Mouse (Mus musculus) B cell, adult 2 months (primary cell): ENCODE data around the gene Agtr1b.

Source experiments
- DNase-seq, 2 experiments: peaks; one replicate each; pipeline ENCODE4 v3.0.0; 2022

Agtr1b gene

DNA sequence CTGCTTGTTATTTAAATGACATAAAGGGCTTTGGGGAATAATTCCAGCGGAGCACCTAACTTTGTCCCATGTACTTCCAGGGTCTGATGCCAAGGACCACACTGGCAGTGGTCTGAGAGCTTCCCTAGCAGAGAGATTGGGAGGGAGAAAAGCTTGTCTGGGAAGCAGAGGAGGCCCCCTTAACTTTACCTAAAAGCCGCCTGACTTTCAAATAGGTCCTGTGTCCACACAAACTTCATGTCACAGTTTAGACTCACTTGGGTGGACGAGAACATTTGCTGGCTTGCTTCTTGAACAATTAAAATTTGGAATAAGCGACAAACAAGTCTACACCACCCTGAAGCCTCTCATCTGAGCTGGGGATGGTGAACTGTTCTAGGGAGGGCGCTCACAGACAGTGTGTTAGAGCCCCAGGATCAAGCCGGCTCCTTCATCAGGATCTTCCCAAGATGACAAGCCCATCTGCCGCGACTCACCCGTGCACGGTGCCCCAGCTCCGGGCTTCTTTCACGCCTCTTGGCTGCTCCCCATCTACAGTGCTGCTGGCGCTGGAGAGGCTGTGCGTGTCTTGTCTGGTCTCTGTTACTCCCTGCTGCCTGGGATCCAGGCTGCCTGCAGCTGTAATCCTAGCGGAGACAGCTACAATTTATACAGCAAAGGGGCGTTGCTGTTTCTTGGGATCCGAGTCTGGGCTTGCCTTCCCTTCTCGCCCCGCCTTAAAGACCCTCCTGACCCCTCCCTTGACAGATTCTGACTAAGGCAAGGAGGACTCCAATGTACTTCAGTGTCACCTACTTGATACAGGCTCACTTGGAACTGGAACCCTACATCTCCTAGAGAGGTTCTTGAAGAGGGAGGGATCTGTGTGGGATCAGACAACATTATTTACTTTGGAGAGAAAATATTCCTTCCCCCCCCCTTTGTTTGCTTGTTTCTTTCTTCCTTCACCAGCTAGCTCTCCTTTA lies at the start of gene Agtr1b:
TSS of gene Agtr1b (minus strand) at position 620 of the 965 bp plus-strand sequence.
- no peak for DNase-seq

DNA sequence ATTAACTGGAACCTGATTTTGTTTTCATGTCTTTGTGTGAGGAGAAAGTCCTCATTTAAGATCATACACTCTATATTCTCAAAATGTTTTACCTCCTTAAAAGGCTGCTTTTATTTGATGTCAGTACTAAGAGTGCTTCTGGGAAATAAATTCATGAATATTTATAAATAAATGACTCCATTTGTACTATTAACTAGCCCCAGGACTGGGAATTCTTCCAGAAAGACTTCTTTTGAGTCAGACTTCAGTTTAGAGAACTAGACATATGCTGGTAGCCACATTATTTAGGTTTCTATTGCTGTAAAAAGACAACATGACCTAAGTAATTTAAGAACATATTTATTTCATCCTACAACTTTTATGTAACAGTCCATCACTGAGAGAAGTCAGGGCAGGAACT lies 13.4 kb downstream of the Agtr1b start:
- no peak for DNase-seq

DNA sequence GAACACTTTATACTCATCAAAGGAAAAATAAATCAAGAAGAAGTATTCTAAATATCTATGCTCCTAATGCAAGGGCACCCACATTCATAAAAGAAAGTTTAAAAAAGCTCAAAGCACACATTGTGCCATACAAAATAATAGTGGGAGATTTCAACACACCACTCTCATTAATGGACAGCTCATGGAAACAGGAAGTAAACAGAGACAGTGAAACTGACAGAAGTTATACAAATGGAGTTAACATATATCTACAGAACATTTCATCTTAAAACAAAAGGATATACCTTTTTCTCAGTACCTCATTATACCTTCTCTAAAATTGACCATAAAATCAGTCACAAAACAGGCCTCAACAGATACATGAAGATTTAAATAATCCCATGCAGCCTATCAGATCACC lies 18.8 kb downstream of the Agtr1b start:
- no peak for DNase-seq

DNA sequence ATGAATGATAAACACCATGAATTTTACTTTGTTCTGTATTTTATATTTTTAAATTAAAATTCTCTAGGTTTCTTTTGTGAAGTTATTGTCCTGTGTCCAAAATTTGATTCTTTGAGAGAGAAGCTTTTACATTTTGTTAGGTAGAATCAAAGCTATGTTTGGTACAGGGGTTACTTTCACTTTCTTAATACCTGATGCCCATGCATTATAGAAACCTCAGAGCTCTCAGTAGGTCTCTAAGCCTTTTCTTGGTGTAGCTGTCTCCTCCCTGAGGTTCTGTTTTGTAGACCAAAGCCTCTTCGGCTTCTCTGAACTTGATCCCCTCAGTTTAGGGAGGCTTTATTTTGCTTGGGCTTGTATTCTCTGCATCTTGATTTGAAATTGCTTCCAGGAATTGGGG lies 26.6 kb downstream of the Agtr1b start:
- no peak for DNase-seq

DNA sequence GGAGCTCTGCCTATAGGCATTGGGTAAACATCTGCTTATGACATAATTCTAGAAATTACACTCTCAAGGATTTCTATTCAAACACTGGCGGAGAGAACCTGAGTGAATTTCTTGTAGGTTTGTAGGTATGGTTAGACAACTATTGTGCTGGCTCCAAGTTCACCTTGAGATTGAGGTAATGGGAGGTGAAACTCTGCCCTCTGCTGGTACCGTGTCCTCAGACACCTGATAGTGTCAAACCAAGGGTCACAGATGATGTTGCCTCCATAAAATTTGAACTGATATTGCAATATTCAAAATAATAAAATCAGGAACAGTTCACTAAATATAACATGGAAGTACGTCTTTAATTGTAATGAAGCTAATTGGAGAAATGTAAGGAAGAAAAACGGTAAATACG lies 32.3 kb downstream of the Agtr1b start:
- DNase-seq = no peak

DNA sequence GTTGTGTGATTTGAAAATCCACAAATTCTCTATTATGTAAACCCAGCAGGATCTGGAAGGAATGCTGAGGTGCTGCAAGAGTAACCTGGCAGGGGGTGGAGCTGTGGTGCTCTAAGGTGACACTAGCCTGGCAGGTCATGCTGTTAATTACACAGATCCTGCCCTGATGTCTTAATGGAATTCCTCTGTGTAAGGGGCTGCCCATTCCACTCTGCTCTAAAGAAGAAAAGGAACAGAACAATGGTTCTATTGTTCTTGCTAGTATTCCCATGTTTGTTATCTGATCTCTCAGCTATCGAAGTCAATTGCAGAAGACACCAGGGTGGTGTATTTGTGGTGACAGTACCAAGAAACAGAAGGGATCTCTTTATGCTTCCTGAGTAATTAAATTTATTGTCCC lies 49.7 kb downstream of the Agtr1b start:
- DNase-seq = no peak

DNA sequence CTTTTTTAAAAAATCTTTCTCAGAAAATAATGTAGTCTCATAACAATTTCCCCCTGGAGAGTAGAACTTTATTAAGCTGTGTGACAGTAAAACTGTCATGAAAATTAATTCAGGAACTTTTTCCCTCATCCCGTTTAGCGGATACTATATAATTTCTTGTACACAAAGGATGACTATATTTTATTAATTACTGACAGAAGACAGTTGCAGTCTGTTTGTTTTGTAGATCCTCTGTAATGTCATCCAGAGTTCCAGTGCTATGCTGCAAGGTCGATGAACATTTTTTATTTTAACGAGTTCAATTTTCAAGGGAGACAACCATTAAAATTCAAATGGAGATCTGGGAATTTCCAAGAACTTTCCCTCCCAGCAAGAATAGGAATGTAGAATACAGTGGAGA lies 57.8 kb downstream of the Agtr1b start:
- DNase-seq = no peak

DNA sequence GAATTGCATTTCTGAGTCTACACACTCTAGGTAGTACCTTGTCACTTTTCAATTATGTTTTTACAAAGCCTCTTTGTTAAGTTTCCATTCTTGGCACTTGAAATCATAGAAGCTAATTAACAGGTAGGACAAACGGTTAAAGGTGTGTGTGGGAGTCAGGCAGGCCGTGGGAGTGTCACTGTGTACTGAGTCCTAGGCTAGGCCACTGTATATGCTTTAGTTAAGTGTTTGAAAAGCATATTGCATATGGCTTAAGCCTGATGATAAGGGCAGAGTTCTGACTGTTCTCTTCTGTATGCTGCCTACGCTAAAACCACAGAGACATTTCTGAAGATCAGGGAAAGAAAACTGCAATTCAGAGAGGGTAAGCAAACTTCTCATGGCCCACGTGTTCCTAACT lies 59.7 kb downstream of the Agtr1b start:
- no peak for DNase-seq

DNA sequence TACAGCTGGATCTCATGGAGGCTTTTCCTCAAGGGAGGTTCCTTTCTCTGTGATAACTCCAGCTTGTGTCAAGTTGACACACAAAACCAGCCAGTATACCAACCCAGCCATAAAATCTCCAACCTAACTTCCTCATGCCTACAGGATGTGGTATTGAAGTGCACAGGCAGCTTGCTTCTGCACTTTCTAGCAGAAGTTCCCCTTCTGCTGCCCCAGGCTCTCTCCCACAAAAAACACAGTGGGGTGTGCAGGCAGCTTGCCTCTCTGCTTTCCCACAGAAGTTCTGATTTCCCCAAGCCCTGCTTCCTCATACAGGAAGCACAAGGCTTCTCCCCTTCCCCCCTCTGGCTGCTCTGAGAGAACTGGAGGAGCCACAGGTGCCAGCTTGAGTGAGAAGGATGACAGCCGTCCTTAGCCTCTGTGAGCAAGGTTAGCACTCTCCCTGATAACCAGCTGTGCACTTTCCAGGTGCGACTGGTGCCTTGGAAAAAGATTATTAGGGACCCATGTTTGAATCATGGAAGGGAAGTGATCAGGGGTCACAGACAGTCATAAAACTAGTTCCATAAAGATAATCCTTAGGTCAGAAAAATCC lies 62.1 kb downstream of the Agtr1b start:
- DNase-seq = no peak

DNA sequence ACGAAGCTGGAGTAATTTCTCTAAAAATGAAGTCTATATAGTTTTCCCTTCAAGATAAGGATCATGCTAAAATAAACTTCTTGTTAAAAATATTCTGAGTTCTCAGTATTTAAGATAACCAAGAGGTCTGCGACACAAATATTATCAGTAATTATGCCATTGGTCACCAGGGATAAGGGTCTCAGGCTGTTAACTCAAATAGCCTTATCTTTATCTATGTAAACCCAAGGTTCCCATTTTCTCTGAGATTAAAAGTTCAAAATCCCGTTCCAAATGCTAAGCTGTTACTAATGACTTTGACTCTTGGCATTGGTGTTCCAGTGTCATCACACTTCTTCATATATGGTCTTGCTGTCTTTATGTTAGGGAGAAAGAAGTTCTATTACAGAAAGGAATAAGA lies 71.4 kb downstream of the Agtr1b start:
- DNase-seq = no peak

DNA sequence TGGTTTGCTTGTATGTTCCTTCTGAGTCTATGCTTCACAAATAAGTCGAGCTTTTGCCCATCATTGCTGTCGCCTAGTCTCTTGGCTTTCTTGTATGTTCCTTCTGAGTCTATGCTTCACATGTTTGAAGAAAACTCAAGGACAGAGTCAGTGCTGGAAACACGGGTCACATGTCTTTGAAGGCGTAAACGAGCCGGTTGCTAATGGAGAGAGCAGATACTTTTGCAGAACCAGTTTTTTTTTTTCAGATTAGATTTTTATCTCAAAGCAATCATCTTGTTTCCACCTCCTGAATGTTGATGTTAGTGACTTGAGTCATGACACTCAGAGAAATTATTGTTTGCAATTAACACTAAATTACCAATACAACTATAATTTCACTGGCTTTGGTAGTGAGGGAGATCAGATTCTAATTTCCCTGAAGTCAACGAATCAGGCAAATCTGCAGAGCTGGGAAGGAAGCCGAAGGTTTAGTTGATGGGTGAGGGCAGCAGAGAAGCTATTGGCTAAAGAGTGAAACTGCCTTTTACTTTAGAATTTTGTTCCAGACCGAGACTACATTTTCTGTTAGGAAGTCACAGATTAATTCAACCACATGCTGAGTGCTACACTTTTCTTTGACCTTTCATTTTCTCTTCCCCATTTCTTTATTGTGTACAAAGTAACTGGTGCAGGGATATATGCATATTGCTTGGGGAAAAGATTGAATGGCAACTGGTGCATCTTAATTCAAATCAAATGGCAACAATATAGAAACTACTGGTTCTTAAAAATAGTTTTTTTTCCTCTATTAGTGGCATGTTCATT lies 72.2 kb downstream of the Agtr1b start:
- DNase-seq = no peak

DNA sequence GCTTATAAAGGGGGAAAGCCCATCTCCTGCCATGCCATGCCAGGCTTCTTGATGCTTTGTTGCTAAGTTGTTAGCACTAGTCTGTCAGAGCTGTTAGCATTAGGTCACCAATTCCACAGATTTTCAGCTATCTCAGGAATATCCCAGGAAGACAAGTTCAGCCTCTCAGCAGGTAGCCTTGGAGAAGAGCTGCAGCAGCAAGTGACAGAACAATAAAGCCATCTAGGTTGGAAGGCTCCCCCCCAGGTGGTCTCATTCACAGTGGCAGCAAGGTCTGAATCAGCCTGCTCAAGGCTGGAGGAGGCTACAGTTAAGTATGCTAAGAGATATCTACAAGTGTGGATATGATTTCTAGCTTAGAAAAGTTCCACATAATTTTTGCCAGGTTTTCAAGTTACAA lies 75.6 kb downstream of the Agtr1b start:
- no peak for DNase-seq

DNA sequence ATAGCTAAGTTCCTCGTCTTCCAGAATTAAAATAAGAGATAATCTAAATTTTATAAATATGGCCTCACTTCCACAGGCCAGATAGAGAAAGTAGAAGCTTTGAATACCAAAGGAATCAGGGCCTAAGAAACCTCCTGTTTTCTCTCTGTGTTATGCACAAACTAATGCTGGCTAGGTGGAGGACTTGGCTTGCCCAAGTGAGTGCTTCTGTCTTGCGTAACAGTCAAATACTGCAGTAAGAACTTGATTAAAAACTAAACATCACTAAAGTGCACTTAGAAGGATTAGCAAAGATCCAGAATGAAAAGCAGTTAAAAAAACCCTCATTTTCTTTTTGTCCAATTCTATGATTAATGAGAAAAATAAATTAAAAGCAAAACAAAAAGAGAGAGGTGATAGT lies 78.2 kb downstream of the Agtr1b start:
- DNase-seq = no peak

DNA sequence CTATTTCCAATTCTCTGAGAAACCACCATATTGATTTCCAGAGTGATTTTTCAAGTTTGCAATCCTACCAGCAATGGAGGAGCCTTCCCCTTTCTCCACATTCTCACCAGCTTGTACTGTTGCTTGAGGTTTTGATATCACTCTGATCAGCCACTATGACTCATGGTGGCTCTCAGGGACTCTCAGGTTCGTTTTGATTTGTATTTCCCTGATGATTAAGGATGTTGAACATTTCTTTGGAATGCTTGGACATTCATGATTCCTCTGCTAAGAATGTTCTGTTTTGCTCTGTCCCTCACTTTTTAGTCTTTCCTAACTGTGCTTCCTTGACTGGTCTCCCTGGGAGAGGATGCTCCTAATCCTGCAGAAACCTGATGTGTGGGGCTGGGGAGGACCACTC lies 85.2 kb downstream of the Agtr1b start:
- no peak for DNase-seq

DNA sequence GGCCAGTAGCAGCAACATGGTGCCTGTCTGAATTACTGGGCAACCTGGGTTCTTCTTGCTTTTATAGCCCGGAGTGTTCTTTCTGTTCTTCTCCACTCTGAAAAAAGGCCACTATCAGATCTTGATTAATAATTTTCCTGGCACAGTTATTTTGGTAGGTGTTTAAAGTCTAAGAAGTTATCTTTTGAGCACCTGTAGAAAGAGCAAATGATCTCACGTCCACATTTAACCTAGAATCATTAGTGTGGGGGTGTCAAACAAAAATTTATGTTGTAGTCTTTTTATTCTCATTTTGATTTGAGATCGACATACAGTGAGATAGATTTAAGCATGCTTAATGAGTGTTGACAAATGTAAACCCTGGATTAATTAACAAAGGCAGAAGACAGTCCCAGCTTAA lies 91.3 kb downstream of the Agtr1b start, which contains the start of gene Cpb1:
TSS of gene Cpb1 (minus strand) at position 101 of the 400 bp plus-strand sequence.
- no peak for DNase-seq
